Mouse (Mus musculus) olfactory bulb, adult 2 months (tissue): Measurements from ENCODE around the gene Cdh20. TPM values are rescaled to one million over a fixed set of nuclear protein-coding genes. Genes with fewer than 3 reads are reported as not detected.
A peak's percentile ranks its signal among the peaks of the same experiment; 100 is the strongest.

ENCODE experiments used
- H3K27ac ChIP-seq: fragments of 200-500 bp; 2 replicates; pipeline ENCODE4 v1.5.1; 2012; ENCODE audit warnings: low read depth, low read length; ENCODE audit not compliant: insufficient read depth
- H3K4me1 ChIP-seq: fragments of 200-500 bp; 2 replicates; pipeline ENCODE4 v1.6.1; 2012; ENCODE audit warnings: low read length; ENCODE audit not compliant: control insufficient read depth, insufficient read depth
- H3K4me3 ChIP-seq: fragments of 200-500 bp; 2 replicates; pipeline ENCODE4 v1.5.1; 2012; ENCODE audit warnings: mild to moderate bottlenecking, low read depth, low read length, moderate library complexity; ENCODE audit not compliant: insufficient read depth
- CTCF ChIP-seq: fragments of 200-500 bp; IDR thresholded peaks from 2 replicates; pipeline ENCODE4 v1.5.1; 2012; ENCODE audit warnings: low read depth, mild to moderate bottlenecking, low read length, moderate library complexity; ENCODE audit not compliant: insufficient read depth
- POLR2A ChIP-seq: fragments of 200-500 bp; IDR thresholded peaks from 2 replicates; pipeline ENCODE4 v1.6.1; 2012; ENCODE audit warnings: mild to moderate bottlenecking, low read depth, low read length, moderate library complexity; ENCODE audit not compliant: insufficient read depth
- WGBS: fragments of 180-500 bp; shearing (Covaris S2); methylation state at CpG from one replicate; pipeline ENCODE4 v1.1.7; 2018; 5-methylcytosine and 5-hydroxymethylcytosine counted together
- polyA plus RNA-seq: library from polyadenylated mRNA; stranded (reverse); fragments of >200 nt; gene quantifications from 2 replicates; pipeline ENCODE4 v1.2.4, GENCODE M21; 2012; ENCODE audit warnings: low replicate concordance; ENCODE audit not compliant: missing spikeins, insufficient read depth, insufficient read length

Gene Cdh20
- not detected in 2 replicates for polyA plus RNA-seq

DNA sequence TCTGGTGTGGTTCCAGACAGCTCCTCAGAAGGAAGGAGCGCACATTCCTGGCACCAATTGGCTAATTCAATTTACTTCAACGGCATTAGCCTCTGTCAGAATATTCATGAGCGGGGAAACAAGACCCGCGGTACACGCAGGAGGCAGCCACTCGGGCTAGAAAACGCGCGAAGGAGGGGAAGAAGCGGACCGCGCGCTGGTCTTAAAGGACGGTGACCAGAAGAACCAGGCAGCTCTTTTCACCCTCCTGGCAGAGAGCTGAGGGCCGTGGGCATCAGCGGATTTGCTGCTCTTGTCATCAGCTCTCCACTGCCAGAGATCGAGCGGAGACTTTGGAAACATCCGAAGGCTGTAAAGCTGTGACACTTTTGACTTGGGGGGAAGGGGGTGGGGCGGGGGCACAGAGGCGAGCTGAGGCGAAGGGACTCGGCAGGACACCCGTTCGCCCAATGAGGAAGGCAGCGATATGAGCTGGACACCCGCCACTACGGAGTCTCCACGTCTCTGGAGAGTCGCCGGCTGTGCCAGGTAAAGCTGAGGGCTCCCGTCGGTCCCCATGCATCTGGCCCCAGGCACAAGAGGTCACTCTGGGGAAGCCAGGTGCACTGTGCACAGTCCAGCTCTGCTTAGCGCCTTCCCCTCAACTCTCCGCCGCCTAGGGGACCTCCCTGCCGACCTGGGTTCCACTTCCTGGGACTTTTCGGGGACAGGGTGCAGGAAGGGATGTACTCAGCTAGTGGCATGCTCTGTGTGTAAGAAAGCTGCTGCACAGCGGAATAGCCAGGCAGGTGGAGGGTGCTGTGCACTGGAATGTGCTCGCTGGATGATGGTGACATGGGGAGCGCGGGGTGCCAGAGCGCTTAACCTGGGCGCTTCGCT lies at the start of gene Cdh20:
TSS of gene Cdh20 (plus strand) at position 159 of the 879 bp plus-strand sequence.
- WGBS: under 1% methylated on average over 46 of the region's 46 CpGs
- peak within 1 kb of the TSS; percentile 78 for H3K27ac ChIP-seq
- peak within 1 kb of the TSS; percentile 59 for H3K4me3 ChIP-seq
- TF ChIP-seq CTCF: no peak
- TF ChIP-seq POLR2A: no peak
- H3K4me1 ChIP-seq: 0 out of 2 replicates have a peak, but pooled peaks cover 2% of the 10 kb centered on the region

DNA sequence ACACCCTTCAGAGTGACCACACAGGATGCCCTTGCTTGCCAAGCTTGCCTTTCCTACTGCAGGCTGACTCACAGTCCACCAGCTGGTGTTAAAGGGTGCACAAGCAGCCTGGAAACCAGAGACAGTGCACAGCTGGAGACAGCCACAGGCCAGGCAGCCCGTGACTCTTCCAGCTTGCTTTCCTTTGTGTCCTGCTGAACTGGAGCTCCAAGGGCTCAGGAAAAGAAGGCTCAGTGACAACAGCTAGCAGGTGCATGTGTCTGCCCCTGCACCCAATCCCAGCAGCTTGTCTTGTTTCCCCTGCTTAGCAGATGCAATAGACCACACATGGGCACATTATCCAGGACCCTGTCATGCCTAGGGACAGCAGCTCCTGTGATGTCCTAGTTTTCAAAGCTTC lies 21.5 kb upstream of the Cdh20 start:
- no peak overlapping the region for H3K4me3 ChIP-seq
- WGBS: 33% methylated on average over 1 of the region's 1 CpGs
- TF ChIP-seq CTCF (no peak), POLR2A (no peak)
- peaks cover 5% of the 10 kb centered on the region; the same call in 1 of the 2 replicates for H3K4me1 ChIP-seq
- H3K27ac ChIP-seq: no peak overlapping the region

DNA sequence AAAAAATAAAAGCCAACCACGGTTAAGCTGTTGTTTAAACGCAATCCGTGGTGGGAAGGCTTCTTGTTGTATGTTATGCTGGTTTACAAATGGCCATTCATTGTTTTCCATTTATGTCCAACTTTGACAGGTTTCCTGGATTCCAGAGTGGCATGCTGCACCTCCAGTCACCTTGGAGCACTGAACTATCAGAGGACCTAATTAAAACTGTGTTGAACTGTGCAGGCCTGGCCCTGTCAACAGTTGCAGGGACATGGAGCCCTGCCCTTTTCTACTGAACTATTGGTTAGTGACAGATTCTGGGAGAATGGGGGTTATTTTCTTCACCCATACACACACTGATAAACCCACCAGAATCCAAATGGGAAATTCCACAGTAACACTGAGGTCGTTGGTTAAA lies 20.9 kb upstream of the Cdh20 start:
- H3K27ac ChIP-seq: no peak overlapping the region
- 64% methylated on average over 4 of the region's 4 CpGs for WGBS
- no peak overlapping the region for H3K4me3 ChIP-seq
- no peak for TF ChIP-seq CTCF
- no peak for TF ChIP-seq POLR2A
- H3K4me1 ChIP-seq: peaks cover 5% of the 10 kb centered on the region; the same call in 1 of the 2 replicates

DNA sequence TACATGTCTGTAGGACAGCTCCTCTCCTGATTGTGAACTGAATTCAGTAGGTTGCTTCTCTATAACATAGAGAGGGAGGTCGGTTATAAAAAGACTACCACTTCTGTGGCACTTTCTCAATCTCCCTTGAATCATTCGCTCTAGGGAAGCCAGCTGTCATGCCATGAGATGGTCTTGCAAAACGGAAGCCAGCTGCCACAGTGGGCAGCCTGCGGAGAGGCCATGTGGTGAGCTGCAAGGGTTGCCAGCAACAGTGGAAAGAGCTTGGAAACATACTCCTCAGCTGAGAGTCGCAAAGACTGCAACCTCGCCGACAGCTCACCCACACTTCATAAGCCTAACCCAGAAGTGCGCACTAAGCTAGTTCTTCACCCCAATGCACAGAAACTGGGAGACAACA lies 13.8 kb upstream of the Cdh20 start:
- H3K4me3 ChIP-seq: no peak overlapping the region
- 66% methylated on average over 8 of the region's 8 CpGs for WGBS
- H3K4me1 ChIP-seq: no peaks in the 10 kb centered on the region
- H3K27ac ChIP-seq: no peak overlapping the region
- TF ChIP-seq CTCF: no peak
- TF ChIP-seq POLR2A: no peak

DNA sequence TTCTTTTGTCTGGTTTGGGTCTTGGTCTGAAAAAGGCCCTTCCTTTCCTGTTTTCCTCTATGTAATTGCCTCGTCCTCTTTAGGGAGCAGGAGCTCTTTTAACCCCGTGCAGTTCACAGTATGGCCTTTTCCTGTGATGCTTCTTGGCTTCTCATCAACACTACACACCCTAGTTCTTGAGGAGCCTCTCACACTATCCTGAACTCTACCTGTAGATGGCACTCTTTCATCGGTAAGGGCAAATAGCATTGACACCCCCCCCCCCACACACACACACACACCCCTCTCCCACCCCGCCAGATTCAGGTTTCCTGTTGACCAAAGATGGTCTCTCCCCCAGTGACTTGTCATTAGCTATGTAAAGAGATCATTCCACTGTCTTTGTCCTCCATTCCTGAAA lies 12.4 kb upstream of the Cdh20 start:
- no peak for TF ChIP-seq POLR2A
- H3K4me1 ChIP-seq: no peaks in the 10 kb centered on the region
- 46% methylated on average over 4 of the region's 4 CpGs for WGBS
- no peak overlapping the region for H3K27ac ChIP-seq
- no peak overlapping the region for H3K4me3 ChIP-seq

DNA sequence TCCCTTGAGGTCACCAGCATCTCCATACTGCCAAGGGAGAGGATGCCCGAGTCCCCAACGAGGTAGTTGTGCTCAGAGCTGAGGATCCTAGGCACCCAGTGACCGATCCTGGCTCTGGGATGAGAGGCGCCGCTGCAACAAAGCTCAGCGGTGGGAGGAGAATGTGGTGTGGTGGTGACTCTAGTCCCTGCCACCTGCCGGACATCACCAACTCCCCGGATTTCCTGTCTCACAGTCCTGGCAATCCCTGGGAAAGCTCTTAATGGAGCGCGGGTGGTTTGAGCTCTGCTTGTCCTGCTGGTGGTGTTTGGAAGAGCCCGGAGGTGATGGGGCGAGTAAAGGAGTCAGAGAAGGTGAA lies 900 bp downstream of the Cdh20 start:
- Histone ChIP-seq H3K4me3 (peak overlapping the region; percentile 59), H3K27ac (peak overlapping the region; percentile 68), H3K4me1 (0 out of 2 replicates have a peak, but pooled peaks cover 2% of the 10 kb centered on the region)
- TF ChIP-seq CTCF (no peak), POLR2A (no peak)
- WGBS: under 1% methylated on average over 12 of the region's 12 CpGs

DNA sequence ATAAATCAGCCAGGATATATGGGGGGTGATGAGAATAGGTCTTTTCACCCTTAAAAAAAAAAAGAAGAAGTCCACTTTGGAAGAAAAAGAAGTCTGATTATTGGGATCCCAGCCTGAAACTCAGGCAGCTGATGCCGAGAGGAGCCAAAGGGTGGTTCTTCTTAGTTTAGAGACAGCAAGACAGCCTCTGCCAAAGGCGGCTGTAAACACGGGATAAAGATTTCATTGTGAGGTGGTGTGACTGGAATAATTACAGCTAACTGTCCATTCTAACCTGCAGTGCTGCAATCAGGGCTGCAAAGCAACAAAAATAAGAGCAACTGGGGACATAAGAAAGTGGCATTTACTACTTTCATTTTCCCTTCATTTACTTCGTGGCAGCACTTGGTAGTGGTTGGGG lies 3.6 kb downstream of the Cdh20 start:
- Histone ChIP-seq H3K27ac (peak overlapping the region; percentile 62; the same call in 1 of the 2 replicates), H3K4me1 (0 out of 2 replicates have a peak, but pooled peaks cover 2% of the 10 kb centered on the region), H3K4me3 (no peak overlapping the region)
- 13% methylated on average over 4 of the region's 4 CpGs for WGBS
- no peak for TF ChIP-seq CTCF
- TF ChIP-seq POLR2A: no peak

DNA sequence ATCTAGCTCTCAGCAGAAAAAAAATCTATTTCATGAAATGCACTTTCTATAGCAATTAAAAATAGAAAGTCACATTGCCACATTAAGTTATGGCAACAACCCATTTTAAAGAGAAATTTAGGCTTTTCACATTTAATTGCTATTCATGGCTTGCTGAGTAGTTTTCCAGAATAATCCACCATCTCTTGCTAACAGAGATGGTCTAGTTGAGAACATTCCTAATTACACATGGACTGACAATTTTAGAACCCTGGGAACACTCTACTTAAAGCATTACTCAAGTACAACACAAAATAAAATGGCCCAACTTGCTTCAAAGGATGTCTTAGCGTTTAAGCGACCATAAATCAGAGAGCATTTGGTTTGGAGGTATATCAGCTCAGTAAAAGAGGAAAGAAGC lies 4.9 kb downstream of the Cdh20 start:
- Histone ChIP-seq H3K4me3 (no peak overlapping the region), H3K4me1 (0 out of 2 replicates have a peak, but pooled peaks cover 2% of the 10 kb centered on the region), H3K27ac (no peak overlapping the region)
- TF ChIP-seq CTCF (no peak), POLR2A (no peak)
- 56% methylated on average over 2 of the region's 2 CpGs for WGBS

DNA sequence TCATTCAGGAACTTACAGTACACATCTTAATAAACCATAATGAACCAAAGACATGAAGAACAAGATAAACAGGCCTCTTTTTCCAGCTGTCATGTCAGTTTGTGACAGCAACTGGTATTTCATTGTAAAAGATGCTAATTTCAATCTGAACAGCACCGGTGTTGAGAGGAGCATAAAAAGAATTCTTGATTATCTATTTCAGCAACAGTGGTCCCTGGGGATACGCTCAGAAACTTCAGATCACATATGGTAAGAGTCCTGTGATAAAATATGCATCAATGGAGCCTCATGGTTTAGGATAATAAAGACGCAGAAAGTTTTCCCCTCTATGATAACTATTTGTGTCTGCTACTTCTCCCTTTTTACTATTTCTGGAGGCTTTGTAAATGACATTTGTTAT lies 25.2 kb downstream of the Cdh20 start:
- WGBS: 73% methylated on average over 3 of the region's 3 CpGs
- Histone ChIP-seq H3K4me3 (no peak overlapping the region), H3K4me1 (no peaks in the 10 kb centered on the region), H3K27ac (no peak overlapping the region)
- TF ChIP-seq POLR2A: no peak
- TF ChIP-seq CTCF: no peak
